Mouse (Mus musculus) intestine, postnatal 0 days (tissue): Measurements from ENCODE around the gene Atxn10. TPM values are rescaled to one million over a fixed set of nuclear protein-coding genes. Genes with fewer than 3 reads are reported as not detected.

Source experiments
- ATAC-seq: fragments of 200-750 bp; cut with Nextera tagmentation; 2 replicates; pipeline ENCODE4 v1.8.0; 2017; ENCODE audit warnings: mild to moderate bottlenecking, moderate TSS enrichment, moderate library complexity
- H3K27ac ChIP-seq: fragments of 300-500 bp; sonication (generic); 2 replicates; pipeline ENCODE4 v1.5.1; 2014; ENCODE audit warnings: mild to moderate bottlenecking, low read depth, low read length, moderate library complexity
- H3K27me3 ChIP-seq: fragments of 300-500 bp; sonication (generic); replicated peaks from 2 replicates; pipeline ENCODE4 v1.6.1; 2014; ENCODE audit warnings: low read length, mixed read lengths; ENCODE audit not compliant: control insufficient read depth, insufficient read depth
- H3K36me3 ChIP-seq: fragments of 300-500 bp; sonication (generic); 2 replicates; pipeline ENCODE4 v1.6.1; 2014; ENCODE audit warnings: mild to moderate bottlenecking, moderate library complexity; ENCODE audit not compliant: control insufficient read depth, insufficient read depth
- H3K4me1 ChIP-seq: fragments of 300-500 bp; sonication (generic); replicated peaks from 2 replicates; pipeline ENCODE4 v1.6.1; 2014; ENCODE audit warnings: antibody characterized with exemption, low read length, mixed read lengths; ENCODE audit not compliant: control insufficient read depth, insufficient read depth
- H3K4me2 ChIP-seq: fragments of 300-500 bp; sonication (generic); replicated peaks from 2 replicates; pipeline ENCODE4 v1.6.1; 2014; ENCODE audit warnings: low read depth, mild to moderate bottlenecking, moderate library complexity
- H3K4me3 ChIP-seq: fragments of 300-500 bp; sonication (generic); 2 replicates; pipeline ENCODE4 v1.5.1; 2014; ENCODE audit warnings: low read depth, low read length
- H3K9ac ChIP-seq: fragments of 300-500 bp; sonication (generic); 2 replicates; pipeline ENCODE4 v1.6.1; 2014; ENCODE audit warnings: mild to moderate bottlenecking, low read depth, low read length
- H3K9me3 ChIP-seq: fragments of 300-500 bp; sonication (generic); 2 replicates; pipeline ENCODE4 v1.6.1; 2016; ENCODE audit warnings: mixed run types; ENCODE audit not compliant: control insufficient read depth
- CTCF ChIP-seq: sonication (generic); IDR thresholded peaks from 2 replicates; pipeline ENCODE4 v1.5.1; 2016; ENCODE audit warnings: low read depth, mild to moderate bottlenecking, control low read depth, antibody characterized with exemption, moderate library complexity
- WGBS: fragments of 180-500 bp; shearing (Covaris S2); extraction: QIAGEN DNeasy Blood & Tissue Kit; methylation state at CpG from one replicate; pipeline ENCODE4 v1.1.7; 2014; 5-methylcytosine and 5-hydroxymethylcytosine counted together
- polyA plus RNA-seq: library from polyadenylated mRNA; unstranded; fragments of >200 nt; fragmentation: Nextera tagmentation; extraction: Ambion mirVana; gene quantifications from 2 replicates; pipeline ENCODE4 v1.2.1, GENCODE M21; 2015

The Atxn10 gene
- polyA plus RNA-seq, 1 experiment from 2014 or later, result 111 TPM

DNA sequence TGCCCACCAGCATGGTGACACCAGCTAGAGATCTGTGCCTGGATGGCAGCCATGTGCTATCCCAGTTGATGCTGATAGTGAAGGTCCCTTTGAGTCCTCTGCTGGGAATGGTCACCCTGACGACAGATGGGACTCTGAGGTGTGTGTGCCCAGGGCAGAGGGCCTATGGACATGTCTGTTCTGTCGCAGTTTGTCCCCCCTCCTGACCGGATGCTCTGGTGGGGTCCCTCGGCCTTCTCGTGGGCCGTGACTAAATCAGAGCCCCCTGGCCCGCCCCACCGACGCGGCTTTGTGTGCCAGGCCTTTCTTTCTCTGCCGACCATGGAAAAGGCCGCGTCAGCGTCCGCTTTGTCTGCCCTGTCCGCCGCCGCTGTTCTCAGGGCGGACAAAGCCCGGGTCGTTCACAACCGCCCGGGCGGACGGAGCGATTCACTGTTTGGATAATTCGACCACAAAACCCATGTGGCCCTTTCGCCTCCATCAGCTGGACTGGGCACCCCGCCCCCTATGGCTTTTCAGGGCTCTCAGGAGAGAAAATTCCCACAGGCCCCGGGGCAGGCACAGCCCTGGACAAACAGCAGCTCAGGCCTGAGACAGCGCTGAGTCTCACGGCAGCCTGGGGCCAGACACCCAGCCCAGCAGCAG lies 171.4 kb downstream of the Atxn10 start:
- Histone ChIP-seq H3K9ac (no peak overlapping the region), H3K4me3 (no peak overlapping the region), H3K27me3 (no peaks in the 10 kb centered on the region), H3K27ac (no peak overlapping the region), H3K4me1 (no peaks in the 10 kb centered on the region), H3K36me3 (no peaks in the 10 kb centered on the region), H3K4me2 (no peak overlapping the region), H3K9me3 (no peaks in the 10 kb centered on the region)
- no peak for TF ChIP-seq CTCF
- WGBS, result 74% methylated on average over 32 of the region's 32 CpGs
- ATAC-seq, result no peak

Other genes starting within 250 kb of the Atxn10 start
- 0.07 and 0.18 TPM in 2 replicates for gene Smc1b, start 204.3 kb upstream of the Atxn10 start, polyA plus RNA-seq
- gene Ribc2, start 204.2 kb upstream of the Atxn10 start, polyA plus RNA-seq, result 0.13 TPM in 1 of 2 replicates, not detected in the other
- 90.5 and 97.9 TPM in 2 replicates for gene Fbln1, start 130.3 kb upstream of the Atxn10 start, polyA plus RNA-seq
- not detected in 2 replicates for gene 7530416G11Rik, start 167.0 kb downstream of the Atxn10 start, polyA plus RNA-seq
- gene Wnt7b, start 246.2 kb downstream of the Atxn10 start, polyA plus RNA-seq, result 0.14 and 0.27 TPM in 2 replicates